Mouse (Mus musculus) gastrocnemius, postnatal 10 days (tissue): Measurements from ENCODE around the gene Pax5. TPM values are rescaled to one million over a fixed set of nuclear protein-coding genes. Genes with fewer than 3 reads are reported as not detected.

ENCODE experiments used
- DNase-seq: peaks from one replicate; pipeline ENCODE4 v3.0.0; 2021; ENCODE audit warnings: mixed read lengths
- total RNA-seq, 2 experiments: library from RNA; stranded (reverse); gene quantifications; 2 replicates each; pipeline ENCODE4 v1.2.3; 2021

Gene Pax5
- total RNA-seq, 2 experiments from 2014 or later, result 0.05 to 1.5 TPM

DNA sequence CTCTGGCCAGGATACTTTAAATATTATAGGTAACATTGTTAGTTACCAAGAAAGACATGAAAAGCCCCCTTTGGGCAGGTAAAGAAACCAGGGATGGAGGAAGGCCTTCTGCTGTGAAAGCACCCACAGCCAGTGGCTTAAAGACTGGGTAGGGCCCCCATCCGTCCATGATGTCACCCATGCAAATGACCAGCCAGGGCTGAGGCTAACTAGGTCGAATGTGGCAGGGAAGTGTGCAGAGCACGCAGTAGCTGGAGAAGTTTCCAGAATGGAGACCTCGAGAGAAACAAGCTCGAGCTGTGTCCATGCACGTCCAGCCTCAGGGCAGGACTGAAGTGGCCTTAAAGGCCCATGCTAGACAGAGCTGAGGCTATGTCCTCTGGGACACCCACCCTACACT lies 42.9 kb downstream of the Pax5 start:
- no peak for DNase-seq

DNA sequence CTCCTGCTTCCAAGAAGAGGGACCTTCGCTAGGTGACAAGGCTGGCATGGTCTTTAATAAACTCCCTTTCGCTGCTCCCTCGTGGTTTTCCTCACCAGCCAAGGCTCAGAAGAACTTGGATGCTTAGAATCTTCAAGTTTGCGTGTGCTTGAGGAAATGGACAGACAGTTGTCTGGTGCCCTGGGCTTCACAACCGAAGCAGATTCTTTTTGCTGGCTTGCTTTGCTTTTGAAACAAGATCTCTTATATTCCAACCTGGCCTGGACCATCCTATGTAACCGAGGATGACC lies 45.6 kb downstream of the Pax5 start:
- no peak for DNase-seq

DNA sequence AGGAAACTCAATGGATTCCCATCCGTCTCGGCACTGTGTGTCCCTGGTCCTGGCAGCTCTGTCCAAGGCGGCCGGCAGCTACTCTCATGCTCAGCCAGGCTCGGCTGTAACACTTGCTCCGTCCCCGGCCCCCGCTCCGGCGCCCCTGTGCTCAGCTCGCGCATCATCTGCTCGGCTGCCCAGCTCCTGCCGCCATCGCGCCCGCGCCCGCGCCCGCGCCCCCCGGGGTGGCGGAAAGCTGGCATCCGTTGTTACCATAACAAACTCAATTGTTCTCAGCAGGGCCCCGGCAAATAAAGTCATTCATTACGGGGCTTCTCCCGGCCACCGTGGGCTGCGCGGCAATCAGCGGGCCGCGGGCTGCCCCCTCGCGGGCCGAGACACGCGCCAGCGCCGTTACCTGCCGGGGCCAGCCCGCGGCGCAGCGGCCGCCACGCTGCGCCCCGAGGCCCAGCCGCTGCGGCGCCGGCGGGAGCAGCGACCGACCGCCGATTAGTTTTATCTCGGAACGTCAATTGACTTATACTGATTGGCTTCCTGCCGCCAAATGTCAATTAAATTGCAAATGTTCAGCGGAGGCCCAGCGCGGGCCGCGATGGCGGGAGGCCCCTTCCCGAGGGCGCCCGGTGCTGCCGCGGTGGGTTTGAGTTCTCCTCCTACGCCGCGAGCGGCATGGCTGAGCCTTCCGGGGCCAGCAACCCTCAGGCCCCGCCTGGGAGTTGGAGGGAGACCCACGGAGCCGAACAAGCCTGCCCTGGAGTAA lies 46.1 kb downstream of the Pax5 start:
- peak; percentile 18 for DNase-seq

DNA sequence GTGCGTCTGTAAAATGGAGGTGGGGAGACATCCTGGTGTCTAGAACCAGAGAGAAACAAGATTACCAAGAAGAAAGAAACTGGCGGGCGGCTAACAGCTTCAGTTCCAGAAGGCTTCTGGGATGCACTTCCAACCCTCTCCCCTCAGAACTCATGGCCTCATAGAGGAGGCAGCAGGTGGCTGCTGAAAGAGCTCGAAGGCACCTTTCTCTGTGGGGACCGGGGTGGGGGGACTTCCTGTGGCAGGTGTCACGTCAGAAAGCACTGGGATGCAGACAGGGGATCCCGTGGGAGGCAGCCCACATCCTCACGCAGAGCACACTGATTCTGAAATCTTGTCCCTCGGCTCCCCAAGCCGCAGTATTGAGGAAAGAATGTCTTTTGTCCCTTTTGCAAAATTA lies 46.8 kb downstream of the Pax5 start:
- DNase-seq, result no peak

DNA sequence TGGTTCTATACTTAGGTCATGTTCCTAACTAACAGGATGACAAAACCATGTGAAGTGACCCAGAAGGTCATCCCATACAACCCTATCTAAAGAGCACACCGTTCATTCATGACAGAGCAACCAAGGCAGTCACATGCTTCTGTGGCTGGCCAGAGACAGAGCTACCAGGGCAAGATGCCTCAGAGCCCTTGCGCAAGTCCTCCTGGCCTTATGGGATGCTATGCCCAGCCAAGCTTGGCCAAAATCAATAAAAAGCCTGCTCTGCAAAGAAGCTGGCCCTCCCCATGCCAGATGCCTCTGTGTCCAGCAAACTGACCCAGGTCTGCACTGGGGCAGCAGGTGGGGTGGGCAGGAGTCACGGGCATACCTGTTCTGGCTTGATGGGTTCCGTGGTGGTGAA lies 65.1 kb downstream of the Pax5 start:
- no peak for DNase-seq

DNA sequence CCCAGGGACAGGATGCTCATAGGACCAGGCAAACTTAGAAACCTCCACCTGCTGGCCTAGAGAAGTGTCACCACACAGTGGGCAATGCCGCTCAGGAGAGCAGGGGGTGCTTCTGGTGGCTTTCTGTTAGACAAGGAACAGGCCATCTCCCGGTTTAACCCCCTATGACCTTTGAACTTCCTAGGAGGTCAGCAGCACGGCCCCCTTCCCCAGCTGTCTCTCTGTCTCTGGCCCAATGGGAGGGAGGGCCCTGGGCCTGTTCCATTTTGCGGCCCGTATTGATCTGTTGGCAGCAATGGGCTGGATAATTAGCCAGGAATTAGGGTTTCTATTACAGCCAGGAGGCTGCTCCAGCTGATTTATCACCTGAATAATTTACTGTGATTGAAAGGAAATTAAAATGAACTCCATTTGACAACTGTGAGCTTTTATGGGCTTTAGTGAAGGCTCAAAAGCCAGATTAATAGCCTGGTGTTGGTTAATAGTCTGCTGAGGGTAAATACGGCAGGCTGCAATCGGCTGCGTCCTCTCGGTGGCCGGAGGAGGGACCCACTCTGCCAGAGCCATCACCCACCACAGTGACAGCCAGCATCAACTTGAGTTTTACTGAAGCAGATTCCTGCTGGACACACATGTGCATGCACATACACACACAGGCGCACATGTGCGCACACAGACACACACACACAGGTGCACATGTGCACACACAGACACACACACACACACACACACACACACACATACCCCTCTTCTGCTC lies 68.3 kb downstream of the Pax5 start:
- no peak for DNase-seq

DNA sequence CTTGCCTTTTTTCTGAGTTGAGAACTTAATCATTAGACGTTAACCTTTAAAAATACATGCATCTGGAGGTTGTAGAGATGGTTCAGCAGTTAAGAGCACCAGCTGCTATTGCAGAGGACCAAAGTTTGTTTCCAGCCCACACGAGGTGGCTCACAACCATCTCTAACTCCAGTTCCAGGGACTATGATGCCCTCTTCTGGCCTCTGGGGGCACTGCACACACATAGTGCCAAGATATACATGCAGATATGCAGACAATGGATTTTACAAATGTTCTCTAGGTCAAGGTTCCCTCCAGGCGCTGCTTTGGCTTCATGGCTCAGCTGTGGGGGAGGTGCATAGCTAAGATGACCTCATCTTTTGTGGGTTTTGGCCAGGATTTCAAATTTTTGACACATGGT lies 74.7 kb downstream of the Pax5 start:
- DNase-seq, result no peak

DNA sequence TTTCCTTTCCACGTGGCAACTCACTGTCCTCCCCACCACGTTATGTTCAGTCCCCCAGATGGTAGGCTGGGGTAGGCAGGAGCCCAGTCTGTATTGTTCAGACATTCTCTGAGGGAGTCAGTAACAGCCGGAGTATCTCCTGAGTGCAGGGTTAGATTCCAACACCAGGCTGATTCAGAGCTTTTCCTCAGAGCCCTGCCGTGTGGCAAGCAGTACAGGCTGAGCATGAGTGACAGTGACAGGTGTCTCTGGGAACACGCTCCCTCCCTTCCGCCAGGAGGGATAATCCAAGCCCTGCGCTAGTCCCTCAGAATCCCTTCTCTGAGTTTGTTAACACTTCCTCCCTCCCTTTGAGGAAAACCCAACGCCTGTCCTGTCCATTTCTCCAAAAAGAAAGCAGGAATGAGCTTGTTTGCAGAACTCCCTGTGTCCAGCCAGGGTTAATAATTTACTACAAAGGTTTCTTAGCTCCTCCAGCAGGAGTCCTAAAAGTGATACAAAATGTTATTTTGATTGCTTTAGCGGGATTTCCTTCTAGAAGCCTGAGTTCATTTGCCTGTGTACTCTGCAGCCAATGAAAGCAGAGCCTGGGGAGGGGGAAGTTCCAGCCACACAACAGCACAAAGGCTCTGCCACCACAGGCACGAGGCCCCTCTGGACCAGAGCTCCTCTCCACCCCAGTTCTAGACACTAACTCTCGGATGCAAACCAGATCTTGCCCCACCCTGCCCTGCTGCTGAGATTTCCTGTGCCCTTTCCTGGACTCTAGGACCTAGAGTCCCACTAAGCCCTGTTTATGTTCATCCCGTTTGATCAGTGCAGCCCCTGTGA lies 76.4 kb downstream of the Pax5 start:
- DNase-seq, result peak; percentile 50

DNA sequence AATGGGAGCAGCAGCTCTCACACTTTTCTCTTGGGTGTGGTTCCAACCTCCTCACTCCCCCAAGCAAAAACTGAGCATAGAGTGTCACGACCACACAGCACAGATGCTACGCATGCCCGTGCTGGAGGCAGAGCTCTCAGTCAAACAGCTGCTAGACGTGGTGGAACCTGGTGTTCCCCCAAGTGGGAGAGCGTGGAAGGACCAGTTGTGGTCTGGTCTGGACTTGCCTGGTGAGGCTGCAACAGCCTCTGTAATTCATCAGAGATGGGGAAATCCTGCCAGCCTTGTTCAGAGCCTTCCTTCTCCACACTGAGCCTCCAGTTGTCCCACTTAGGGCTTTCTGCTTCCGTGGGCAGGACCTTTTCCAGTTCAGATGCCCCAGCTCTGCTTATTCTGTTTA lies 80.2 kb downstream of the Pax5 start:
- no peak for DNase-seq

DNA sequence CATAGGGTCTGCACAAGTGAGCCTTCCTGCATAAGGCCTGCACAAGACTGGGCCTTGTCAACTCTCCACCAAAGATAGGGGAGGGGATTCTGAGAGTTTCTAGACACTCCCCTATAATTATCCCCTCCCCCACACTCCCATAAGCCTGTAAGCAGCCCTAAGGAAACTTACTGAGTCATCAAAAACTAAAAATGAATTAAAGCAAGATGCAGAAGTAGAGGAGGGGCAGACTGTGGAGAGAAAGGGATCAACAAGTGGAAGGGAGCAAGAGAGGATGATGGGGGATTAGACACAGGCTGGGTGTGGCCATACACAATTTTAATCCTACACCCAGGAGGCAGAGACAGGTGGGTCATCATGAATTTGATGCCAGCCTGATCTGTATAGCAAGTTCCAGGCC lies 82.4 kb downstream of the Pax5 start:
- DNase-seq, result no peak

DNA sequence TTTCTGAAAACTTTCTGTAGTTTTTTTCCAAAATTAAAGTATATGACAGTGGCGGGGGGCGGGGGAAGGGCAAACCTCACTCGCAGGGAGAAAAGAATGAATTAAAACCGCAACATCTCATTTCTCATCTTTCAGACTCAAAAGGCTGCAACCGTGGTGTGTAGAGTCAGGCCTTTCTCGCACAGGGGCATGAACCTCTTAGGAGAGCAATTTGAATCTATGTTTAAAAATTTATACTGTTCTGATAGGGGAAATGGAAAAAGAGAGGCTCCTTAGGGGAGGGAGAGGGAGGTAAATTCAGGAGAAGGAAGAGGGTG lies 85.2 kb downstream of the Pax5 start:
- no peak for DNase-seq

DNA sequence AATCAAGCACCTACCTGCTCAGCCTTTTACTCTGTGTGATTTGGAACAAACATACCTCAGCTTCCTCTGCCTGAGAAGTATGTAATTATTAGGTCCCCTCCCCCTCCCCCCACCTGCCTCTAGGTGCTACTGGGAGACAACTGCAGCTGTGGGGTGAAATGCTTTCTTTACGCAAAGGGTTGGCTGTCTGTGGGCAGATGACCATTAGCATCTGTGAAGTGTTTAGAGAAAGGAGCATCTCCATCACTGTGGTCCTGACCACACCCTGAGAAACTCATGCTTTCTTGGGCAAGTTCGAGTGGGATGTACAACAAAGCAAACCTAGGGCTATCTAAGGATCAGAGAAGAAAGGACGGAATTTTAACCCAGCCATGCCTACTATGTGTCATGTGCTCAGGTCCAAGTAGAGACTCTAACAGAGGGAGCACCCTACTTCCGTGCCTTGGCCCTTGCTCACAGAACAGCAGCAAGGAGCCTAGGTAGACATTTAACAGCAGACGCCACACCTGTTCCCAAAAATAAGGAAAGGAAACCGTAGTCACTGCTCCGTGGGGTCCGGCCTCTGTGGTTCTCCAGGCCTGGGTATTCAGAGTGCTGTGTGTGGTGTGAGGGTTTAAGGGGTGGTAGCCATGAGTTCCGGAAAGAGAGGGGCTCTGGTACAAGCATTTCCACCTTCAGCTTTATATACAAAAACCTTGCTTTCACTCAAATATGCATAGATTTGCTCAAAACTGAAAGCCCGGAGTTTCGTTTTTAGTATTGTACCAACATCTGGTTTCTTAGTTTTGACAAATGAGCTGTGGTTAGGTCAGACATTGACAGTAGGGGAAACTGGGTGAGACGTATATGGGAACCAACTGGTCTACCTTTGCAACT lies 85.8 kb downstream of the Pax5 start:
- no peak for DNase-seq

DNA sequence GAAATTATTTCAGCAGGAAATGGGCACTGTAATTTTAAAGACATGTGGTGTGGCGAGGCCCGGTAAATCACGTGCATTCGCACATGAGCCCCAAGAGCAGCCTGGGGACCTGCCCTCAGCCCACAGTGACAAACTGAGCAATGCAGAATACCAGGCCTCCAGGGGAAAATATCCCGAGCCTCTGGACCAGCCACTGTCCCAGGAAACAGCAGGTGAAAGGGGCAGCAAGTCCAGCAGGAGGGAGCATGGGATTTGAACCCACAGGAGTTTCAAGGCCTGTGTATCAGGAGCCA lies 86.9 kb downstream of the Pax5 start:
- DNase-seq, result no peak

DNA sequence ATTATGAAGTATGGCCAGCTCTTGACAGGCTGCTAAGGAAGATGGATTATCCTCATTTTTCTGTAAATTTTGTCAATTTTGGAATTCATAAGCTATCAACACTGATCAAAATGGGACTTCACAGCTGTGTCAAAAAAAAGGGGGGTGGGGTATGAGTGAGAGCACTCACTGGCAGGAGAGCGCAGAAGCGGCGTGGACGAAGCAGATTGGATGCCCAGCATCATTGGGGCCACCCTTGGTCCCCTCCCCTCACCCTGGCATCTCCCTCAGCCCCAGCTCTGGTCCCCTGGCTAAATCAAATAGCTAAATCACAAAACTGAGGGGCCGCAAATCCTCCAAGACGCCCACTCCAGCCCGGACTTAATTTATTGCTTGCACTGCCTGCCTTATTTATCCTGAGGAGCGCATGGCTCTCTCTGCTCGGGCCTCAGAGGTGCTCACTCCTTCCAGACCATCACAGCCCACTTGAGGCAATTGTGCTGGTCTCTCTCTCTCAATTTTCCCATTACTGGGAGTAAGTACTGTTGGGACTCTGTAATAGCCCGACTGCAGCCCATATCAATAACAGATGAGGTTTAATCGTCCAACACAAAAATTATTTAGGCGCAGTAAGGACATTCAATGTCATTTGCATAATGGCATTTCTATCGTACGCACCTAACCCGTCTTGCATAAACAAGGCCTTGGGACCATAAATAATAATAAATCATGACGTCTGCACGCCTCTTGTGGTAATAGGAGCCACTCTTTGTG lies 87.4 kb downstream of the Pax5 start:
- no peak for DNase-seq

DNA sequence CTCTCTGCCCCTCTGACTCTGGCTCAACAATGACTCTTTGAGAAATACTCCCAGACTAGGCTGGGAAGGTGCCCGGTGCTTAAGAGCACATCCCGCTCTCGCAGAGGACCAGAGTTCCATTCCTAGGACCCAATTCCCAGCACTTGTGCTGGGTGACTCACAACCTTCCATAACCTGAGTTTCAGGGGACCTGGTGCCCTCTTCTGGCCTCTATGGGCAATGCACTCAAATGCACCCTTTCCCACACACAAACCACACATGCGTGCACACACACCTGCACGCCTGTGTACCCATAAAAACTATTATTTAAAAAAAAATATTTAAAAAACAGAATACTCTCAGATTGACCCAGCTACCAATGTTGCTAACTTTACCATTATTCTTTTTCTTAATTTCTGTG lies 90.0 kb downstream of the Pax5 start:
- no peak for DNase-seq

DNA sequence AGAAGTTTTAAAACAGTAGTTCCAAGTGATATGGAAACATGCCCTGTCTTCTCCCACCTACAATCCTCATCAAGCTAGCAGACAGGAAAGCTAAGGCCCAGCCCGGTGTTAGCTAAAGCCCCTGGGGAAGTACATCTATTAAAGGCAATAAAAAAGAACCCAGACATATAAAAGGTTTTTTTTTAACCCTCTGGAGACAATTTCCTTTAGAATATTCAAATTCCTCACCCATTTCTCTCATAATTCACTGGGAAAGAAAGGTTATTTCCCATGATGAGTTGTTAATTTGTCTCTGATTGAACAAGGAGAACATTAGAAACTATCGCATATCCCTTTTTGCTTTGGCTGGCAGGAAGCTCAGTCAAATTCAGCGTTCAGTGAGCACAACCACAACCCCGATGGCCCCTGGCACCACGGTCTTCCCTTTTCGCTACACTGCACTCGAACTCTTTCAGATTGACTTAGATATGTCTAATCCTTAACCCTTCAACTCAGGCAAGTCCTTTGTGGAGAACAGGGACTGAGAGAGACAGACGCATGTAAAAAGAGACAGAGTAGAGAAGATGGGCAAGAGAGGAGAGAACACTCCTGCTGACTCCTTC lies 96.1 kb downstream of the Pax5 start:
- no peak for DNase-seq

DNA sequence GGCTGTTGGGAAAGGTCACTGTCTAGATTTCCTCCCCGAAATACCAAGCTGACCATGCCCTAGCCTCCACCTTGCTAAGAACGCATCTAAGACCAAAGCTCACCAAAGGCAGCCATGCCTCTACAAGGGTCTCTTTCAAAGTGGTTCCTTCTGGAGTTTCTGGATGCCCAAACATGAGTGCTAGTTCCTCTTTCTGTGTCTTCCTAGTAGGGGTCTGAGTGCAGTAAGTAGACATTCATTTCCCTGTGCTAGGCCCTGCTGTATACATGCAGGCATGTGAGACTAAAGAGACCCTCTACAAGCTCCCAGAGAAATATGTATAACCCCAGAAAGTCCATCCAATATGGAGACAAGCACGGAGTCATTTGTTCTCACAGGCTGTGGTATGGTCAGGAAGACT lies 97.9 kb downstream of the Pax5 start:
- DNase-seq, result no peak

DNA sequence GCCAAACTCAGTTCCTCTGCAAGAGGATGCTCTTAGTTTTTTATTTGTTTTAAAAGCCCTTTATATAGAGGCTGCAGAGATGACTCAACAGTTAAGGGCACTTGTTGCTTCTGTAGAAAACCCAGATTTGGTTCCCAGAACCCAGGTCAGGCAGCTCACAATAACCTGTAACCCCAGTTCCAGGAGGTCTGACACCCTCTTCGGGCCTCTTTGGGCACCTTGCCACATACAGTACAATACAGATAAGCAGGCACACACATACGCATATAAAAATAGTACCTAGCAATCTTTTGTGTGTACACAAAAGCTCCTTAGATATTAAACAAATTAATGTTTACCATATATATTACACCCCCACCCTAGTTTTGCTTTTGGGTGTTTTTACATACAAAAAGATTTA lies 104.8 kb downstream of the Pax5 start:
- no peak for DNase-seq

DNA sequence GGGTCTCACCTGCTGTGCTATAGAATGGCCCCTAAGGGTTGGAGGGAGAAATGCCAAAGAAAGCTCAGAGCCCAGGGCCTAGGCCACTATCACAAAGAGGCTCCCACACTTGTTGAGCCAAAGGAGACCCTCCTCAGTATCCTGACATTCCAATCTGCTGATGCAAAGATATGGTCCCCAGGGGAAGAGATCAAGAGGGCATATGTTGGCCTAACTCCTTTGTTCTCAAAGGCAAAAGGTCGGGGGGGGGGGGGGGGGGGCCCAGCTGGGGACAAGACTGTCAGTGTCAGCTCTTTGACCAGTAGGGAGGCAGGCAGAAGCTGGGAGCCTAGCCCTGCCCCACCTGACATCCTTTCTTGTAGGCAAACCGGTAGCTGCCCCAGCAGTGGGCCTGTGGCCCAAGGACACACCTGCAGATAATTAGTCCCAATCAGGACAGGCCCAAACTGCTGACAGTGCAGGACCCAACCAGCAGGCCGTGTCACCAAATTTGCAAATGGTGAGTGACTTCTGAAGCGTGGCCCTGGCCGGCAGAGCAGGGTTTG lies 108.0 kb downstream of the Pax5 start:
- no peak for DNase-seq

DNA sequence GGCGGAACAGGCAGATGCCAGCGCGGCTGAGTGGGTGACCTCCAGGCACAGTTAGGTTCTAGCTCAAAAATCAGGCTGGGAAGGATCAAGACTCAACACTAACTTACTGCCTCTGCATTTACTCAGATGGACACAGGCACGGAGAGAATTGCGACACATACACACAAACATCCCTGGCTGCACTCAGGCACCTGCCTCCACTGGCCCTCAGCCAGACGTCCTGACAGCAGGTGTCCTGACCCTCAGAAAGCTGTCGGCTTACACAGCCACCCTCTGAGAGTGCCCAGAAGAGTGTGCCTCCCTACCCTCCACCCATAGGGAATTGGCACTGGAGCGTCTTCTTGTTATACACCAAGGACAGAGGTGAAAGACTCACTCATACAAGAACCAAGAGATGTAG lies 108.9 kb downstream of the Pax5 start:
- no peak for DNase-seq

DNA sequence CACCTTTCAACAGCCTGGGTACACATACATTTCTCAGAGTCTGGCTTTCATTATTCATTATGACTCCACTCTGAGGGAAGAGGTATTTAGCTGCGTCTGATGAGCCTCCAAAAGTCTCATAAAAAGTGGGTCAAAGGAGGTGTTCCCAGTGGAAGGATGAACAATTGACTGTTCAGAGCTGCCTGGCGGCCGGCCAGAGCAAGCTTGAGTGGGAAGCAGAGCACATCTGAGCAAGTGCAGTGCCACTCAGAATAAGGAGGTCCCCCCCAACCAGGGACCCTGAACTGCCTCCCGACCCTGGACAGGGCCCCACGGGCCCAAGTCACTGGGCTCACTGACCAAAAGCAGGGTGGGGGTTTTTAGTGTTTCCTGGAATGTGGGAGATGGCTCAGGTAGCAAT lies 109.4 kb downstream of the Pax5 start:
- DNase-seq, result peak; percentile 18
